Mouse (Mus musculus) spleen, postnatal 14 days (tissue): Measurements from ENCODE around the gene Rhox13.

Source experiments
- DNase-seq, 2 experiments: peaks; one replicate each; pipeline ENCODE4 v3.0.0; 2021 to 2022; ENCODE audit warnings: low spot score in 2 of 2

The Rhox13 gene

GRCm38 (mm10) chrX:38120982-38121381 is at the start of gene Rhox13:
TSS of gene Rhox13 (plus strand) at chrX:38121219.
- DNase-seq, result no peak

DNA sequence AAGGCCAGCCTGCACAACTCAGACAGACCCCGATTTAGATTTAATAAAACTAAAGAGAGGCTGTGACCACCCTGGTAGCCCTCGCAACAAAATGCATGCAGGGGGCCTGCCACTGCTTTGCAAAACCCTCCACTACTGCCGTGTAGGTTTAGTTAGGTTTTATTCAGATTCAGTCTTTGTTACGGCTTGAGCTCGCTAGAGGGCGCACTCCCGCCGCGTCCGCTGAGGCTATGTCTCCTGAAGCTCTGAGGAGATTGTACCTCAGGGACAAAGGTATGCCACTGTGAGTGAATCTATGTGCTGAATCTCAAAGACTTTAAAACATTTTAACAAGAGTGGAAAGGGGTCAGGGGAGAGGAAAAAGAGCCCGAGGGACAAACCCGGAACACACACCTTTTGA is 36.8 kb upstream of the Rhox13 start:
- peak in 1 of 2 experiments; percentile 4 for DNase-seq

DNA sequence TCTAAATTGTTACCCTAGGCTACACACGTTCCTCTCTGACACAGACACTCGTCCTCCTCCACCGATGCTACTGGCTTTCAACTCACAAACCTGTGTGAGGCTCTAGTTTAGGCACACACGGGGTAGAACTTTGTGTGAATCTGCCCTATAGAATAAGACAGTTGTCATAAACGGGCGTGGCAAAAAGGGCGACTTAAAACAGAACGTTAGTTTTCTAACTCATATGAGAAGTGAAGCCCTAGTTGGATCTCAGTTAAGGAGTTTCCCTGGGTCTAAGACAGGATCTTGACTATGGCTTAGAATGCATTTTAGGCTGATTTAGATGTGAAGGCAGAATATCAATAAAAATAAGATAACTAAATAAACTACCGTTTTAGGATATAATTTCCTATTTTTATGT is 36.0 kb upstream of the Rhox13 start, which contains the start of gene Rhox11:
TSS of gene Rhox11 (minus strand) at position 101 of the 400 bp plus-strand sequence.
- no peak for DNase-seq

DNA sequence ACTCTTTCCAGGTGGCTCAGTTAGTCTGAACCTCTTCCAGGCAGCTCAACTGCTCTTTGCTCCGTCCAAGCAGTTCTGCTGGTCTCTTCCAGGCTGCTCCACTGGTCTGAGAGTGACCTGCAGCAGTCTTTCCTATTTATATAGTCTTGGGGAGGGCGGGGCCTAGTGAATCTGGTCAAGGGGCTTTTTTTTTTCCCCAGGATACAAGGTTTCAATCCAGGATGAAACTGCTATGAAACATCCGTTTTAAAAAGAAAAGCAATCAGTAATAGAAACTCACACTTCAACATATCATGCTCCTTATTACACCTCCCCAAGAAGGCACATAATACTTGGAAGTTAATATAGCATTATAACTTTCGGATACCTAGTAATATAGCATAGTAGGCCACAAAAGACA is 10.2 kb upstream of the Rhox13 start, which contains the start of gene Rhox12:
TSS of gene Rhox12 (minus strand) at position 101 of the 400 bp plus-strand sequence.
- DNase-seq, result no peak

- DNase-seq, result no peak
These were observed 459 bp downstream of the Rhox13 start for GRCm38 (mm10) chrX:38121478-38121877.

GRCm38 (mm10) chrX:38159097-38159496 is 38.1 kb downstream of the Rhox13 start:
- DNase-seq, result no peak

GRCm38 (mm10) chrX:38165315-38165714 is 44.3 kb downstream of the Rhox13 start:
- no peak for DNase-seq

- DNase-seq, result no peak
These were observed 45.0 kb downstream of the Rhox13 start for GRCm38 (mm10) chrX:38166064-38166463.

DNA sequence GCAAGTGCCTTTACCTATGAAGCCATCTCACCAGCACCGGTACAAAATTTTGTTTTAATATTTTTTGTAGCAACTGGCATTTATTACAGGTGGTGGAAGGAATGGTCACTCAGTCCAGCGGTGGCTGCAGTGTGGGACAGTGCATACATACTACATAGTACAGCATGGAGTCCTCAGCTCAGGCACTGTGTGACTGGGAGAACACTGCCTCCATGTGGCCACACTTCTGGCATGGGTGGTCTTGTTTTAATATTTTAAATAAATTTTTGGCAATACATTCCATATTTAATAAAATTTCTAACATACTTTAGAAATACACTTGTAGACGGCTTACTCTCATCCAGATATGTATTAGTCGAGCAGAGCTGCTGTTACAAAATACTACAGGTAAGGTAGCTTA is 45.6 kb downstream of the Rhox13 start:
- no peak for DNase-seq
